Mouse (Mus musculus) brain, embryonic 14.5 days (tissue): ENCODE data around the gene Fndc3a.

ENCODE experiments used
- CTCF ChIP-seq: fragments of 200-500 bp; IDR thresholded peaks from 2 replicates; pipeline ENCODE4 v1.5.1; 2012; ENCODE audit warnings: inconsistent platforms, mild to moderate bottlenecking, moderate library complexity, borderline replicate concordance; ENCODE audit not compliant: insufficient read depth, insufficient read length; ENCODE audit errors: extremely low read depth
- POLR2A ChIP-seq: fragments of 200-500 bp; IDR thresholded peaks from 2 replicates; pipeline ENCODE4 v1.6.1; 2012; ENCODE audit warnings: mild to moderate bottlenecking, inconsistent platforms, borderline replicate concordance; ENCODE audit not compliant: poor library complexity, insufficient read depth, insufficient read length, severe bottlenecking; ENCODE audit errors: extremely low read depth

- TF ChIP-seq CTCF = no peak
- TF ChIP-seq POLR2A = no peak
Observed at GRCm38 (mm10) chr14:72741667-72742066, 31.9 kb upstream of the Fndc3a start.
